Mouse (Mus musculus) kidney, embryonic 16.5 days (tissue): ENCODE data around the gene Olfr828. TPM values are rescaled to one million over a fixed set of nuclear protein-coding genes. Genes with fewer than 3 reads are reported as not detected.

Experiments
- ATAC-seq: fragments of 200-750 bp; cut with Nextera tagmentation; 2 replicates; pipeline ENCODE4 v1.8.0; 2017; ENCODE audit warnings: moderate TSS enrichment; ENCODE audit not compliant: low FRiP score, low TSS enrichment
- H3K27ac ChIP-seq: fragments of 300-500 bp; sonication (generic); 2 replicates; pipeline ENCODE4 v1.5.1; 2014; ENCODE audit warnings: low read length
- H3K27me3 ChIP-seq: fragments of 300-500 bp; sonication (generic); 2 replicates; pipeline ENCODE4 v1.6.1; 2014; ENCODE audit warnings: low read length, control low read depth, mixed read lengths; ENCODE audit not compliant: insufficient read depth
- H3K36me3 ChIP-seq: fragments of 300-500 bp; sonication (generic); 2 replicates; pipeline ENCODE4 v1.6.1; 2014; ENCODE audit warnings: low read length, control low read depth, mixed read lengths; ENCODE audit not compliant: insufficient read depth
- H3K4me1 ChIP-seq: fragments of 300-500 bp; sonication (generic); 2 replicates; pipeline ENCODE4 v1.6.1; 2014; ENCODE audit warnings: low read length, control low read depth, mixed read lengths; ENCODE audit not compliant: insufficient read depth
- H3K4me2 ChIP-seq: fragments of 300-500 bp; sonication (generic); replicated peaks from 2 replicates; pipeline ENCODE4 v1.6.1; 2014; ENCODE audit warnings: low read depth, low read length
- H3K4me3 ChIP-seq: fragments of 300-500 bp; sonication (generic); 2 replicates; pipeline ENCODE4 v1.5.1; 2014; ENCODE audit warnings: mild to moderate bottlenecking, low read length
- H3K9ac ChIP-seq: fragments of 300-500 bp; sonication (generic); replicated peaks from 2 replicates; pipeline ENCODE4 v1.6.1; 2014; ENCODE audit warnings: low read length
- H3K9me3 ChIP-seq: fragments of 300-500 bp; sonication (generic); 2 replicates; pipeline ENCODE4 v1.6.1; 2016; ENCODE audit warnings: low read length, control low read depth
- WGBS: fragments of 180-500 bp; shearing (Covaris S2); extraction: QIAGEN DNeasy Blood & Tissue Kit; methylation state at CpG from one replicate; pipeline ENCODE4 v1.1.7; 2014; 5-methylcytosine and 5-hydroxymethylcytosine counted together
- polyA plus RNA-seq: library from polyadenylated mRNA; unstranded; fragments of >200 nt; fragmentation: Nextera tagmentation; extraction: Ambion mirVana; gene quantifications from 2 replicates; pipeline ENCODE4 v1.2.1, GENCODE M21; 2015

Gene Olfr828
- not detected in 2 replicates for polyA plus RNA-seq

DNA sequence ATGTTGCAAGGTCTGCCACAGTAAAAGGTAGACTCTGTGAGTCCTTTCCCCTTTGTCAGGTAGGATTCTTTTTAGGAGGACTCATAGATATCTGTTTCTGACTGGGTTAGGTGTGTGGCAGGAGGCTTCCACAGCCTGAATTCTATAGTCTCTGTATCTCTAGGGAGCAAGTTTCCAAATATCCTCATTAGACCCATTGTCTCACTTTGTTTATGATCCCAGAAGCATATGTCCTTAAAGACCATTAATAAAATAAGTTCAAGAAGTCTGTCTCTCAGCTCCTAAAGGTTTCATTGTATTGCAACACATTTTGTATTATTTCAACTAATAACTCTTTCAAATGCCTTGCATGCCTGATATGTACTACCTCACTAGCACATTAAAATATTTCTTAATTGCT is at the start of gene Olfr828:
Gene Olfr828 (minus strand): TSS at position 101 of the 400 bp plus-strand sequence.
- Histone ChIP-seq H3K27ac (no peak within 1 kb of the TSS), H3K36me3 (no peaks in the 10 kb centered on the region), H3K9me3 (no peaks in the 10 kb centered on the region), H3K4me3 (no peak within 1 kb of the TSS), H3K27me3 (no peaks in the 10 kb centered on the region), H3K9ac (no peak within 1 kb of the TSS), H3K4me1 (no peaks in the 10 kb centered on the region), H3K4me2 (no peak within 1 kb of the TSS)
- ATAC-seq, result no peak

GRCm38 (mm10) chr9:18854633-18855032 is 35.3 kb upstream of the Olfr828 start, which contains the start of gene Olfr829:
TSS of gene Olfr829 (plus strand) at chr9:18854933.
- 80% methylated on average over 1 of the region's 1 CpGs for WGBS
- no peaks in the 10 kb centered on the region for H3K4me1 ChIP-seq

DNA sequence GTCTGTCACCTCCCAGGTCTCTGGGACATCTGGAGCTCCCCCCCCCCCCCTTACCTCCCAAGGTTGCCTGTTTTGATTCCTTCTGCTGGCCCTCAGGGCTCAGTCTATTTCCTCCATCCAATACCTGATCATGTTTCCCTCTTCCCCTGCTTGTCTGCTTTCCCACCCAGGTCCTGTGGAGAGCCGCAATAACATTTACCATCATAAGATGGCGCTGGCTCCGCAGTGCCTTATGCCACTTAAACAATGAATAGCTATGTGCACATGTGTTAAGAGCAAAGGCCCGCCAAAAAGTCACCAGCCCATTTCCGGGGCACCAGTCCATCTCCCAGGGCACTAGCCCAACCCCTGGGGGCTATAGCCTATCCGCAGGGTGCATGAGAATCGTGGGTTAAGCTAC is 34.0 kb downstream of the Olfr828 start:
- H3K9me3 ChIP-seq, result no peaks in the 10 kb centered on the region
- no peaks in the 10 kb centered on the region for H3K27me3 ChIP-seq
- no peak overlapping the region for H3K4me3 ChIP-seq
- H3K4me2 ChIP-seq, result no peak overlapping the region
- WGBS, result 67% methylated on average over 7 of the region's 7 CpGs
- ATAC-seq, result no peak
- no peak overlapping the region for H3K9ac ChIP-seq
- no peak overlapping the region for H3K27ac ChIP-seq
- H3K4me1 ChIP-seq, result no peaks in the 10 kb centered on the region
- no peaks in the 10 kb centered on the region for H3K36me3 ChIP-seq

More at GRCm38 (mm10) chr9:18854633-18855032, 35.3 kb upstream of the Olfr828 start, which contains the start of gene Olfr829:
- H3K4me2 ChIP-seq, result no peak within 1 kb of the TSS
- H3K27me3 ChIP-seq, result no peaks in the 10 kb centered on the region
- no peaks in the 10 kb centered on the region for H3K36me3 ChIP-seq
- H3K9me3 ChIP-seq, result no peaks in the 10 kb centered on the region
- H3K9ac ChIP-seq, result no peak within 1 kb of the TSS
- ATAC-seq, result no peak
- no peak within 1 kb of the TSS for H3K4me3 ChIP-seq
- H3K27ac ChIP-seq, result no peak within 1 kb of the TSS

DNA sequence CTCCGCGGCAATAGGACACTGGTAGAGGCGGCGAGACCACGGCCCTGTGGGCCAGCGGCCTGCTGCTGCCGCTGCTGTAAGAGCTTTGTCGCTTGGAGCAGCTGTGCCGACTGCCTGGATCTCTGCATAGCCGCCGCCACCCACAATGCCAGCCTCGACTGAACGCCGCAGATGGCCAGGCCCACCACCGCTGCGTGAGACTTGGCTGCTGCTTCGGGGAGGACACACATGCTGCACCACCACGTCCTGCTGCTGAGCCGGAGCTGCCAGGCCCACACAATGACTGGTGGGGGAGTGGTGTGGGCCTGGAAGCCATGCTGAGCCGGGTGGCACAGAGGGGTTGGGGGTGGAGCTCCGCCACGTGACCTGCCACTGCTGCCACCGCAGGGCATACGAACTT is 39.9 kb downstream of the Olfr828 start:
- H3K4me1 ChIP-seq, result no peaks in the 10 kb centered on the region
- 77% methylated on average over 22 of the region's 24 CpGs for WGBS
- H3K36me3 ChIP-seq, result no peaks in the 10 kb centered on the region
- H3K27ac ChIP-seq, result no peak overlapping the region
- no peak overlapping the region for H3K4me3 ChIP-seq
- no peak overlapping the region for H3K4me2 ChIP-seq
- no peaks in the 10 kb centered on the region for H3K9me3 ChIP-seq
- H3K9ac ChIP-seq, result no peak overlapping the region
- no peak for ATAC-seq
- no peaks in the 10 kb centered on the region for H3K27me3 ChIP-seq

GRCm38 (mm10) chr9:18778981-18779380 is 40.3 kb downstream of the Olfr828 start:
- H3K36me3 ChIP-seq, result no peaks in the 10 kb centered on the region
- no peak overlapping the region for H3K27ac ChIP-seq
- no peak for ATAC-seq
- H3K9ac ChIP-seq, result no peak overlapping the region
- H3K4me1 ChIP-seq, result no peaks in the 10 kb centered on the region
- no peak overlapping the region for H3K4me2 ChIP-seq
- no peaks in the 10 kb centered on the region for H3K27me3 ChIP-seq
- no peaks in the 10 kb centered on the region for H3K9me3 ChIP-seq
- no peak overlapping the region for H3K4me3 ChIP-seq
- WGBS, result 68% methylated on average over 1 of the region's 1 CpGs

Other genes starting within 250 kb of the Olfr828 start
- gene Muc16, start 145.0 kb downstream of the Olfr828 start, polyA plus RNA-seq, result 0.13 and 0.39 TPM in 2 replicates
- not detected in 2 replicates for gene Olfr24, start 55.5 kb downstream of the Olfr828 start, polyA plus RNA-seq
- 0.15 TPM in 1 of 2 replicates, not detected in the other for gene Olfr829, start 35.4 kb upstream of the Olfr828 start, polyA plus RNA-seq
- gene Olfr830, start 55.2 kb upstream of the Olfr828 start, polyA plus RNA-seq, result not detected in 2 replicates
- gene Olfr832, start 117.6 kb upstream of the Olfr828 start, polyA plus RNA-seq, result not detected in 2 replicates
- not detected in 2 replicates for gene Olfr834, start 168.5 kb upstream of the Olfr828 start, polyA plus RNA-seq
- not detected in 2 replicates for gene Olfr835, start 213.2 kb upstream of the Olfr828 start, polyA plus RNA-seq